Mouse (Mus musculus): ENCODE results near the gene Vmn2r90.
A peak's percentile ranks its signal among the peaks of the same experiment; 100 is the strongest.
"Not testable (repeated sequence)": the region's sequence is repeated elsewhere in the genome, so short reads cannot be mapped to it uniquely, and the experiment has no call there.

The Vmn2r90 gene

DNA sequence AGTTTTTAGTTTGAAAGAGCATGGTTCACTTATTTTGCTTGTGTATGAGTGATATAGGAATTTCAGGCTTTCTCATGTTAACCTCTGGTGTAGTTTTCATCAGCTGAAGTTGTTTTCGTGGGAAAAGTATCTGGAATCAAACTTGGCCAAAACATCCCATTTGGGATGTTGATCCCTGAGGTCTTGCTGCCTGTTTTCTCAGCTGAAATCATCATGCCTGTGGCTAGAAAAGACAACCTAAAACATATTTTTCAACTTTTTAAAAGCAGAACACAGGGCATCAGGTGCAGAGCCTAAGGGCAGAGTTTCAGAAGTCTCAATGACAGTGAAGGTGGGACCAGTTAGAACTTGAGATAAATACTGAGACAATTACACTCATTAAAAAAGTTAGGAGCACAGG, at the start of gene Vmn2r90:
Vmn2r90 (plus strand) TSS at position 301 of the 400 bp plus-strand sequence.
- no peak for DNase-seq

DNA sequence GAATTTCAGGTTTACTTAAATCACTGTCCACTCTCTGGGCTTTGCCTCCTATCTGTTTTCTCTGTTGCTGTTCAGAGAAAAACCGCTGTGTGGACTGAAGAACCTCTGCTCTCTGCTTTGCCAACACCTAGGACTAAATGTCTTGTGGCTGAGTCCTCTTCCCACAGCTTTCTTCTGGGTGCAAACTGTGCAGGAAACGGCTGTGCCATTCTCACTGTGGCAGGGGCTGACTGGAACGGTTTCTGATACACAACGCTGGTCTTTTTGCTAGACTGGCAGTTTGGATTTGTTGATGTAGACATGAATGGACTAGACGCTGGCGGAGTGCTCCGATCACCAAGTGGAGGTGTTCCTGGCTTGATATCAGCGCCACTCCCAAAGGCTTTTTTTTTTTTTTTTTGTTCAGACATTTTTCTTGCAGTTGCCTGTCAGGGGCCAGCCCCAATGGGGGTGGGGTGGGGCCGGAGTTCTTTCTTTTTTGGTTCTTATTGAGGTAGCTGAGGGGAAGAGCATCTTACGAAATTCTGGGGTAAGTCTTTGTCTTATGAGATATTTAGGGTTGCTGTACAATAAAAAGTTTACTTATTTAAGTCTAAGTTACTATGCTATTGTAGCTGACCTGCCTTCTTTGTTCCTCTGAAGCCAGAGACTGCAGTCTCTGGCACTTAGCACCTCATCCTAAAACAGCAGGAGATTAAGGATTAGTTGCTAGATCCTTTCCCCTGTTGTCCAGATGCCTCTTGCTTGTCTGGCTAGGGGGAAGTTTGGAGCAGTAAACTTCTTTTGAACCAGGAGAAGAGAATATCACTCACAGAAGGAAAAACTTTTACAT, 48.3 kb upstream of the Vmn2r90 start:
- no peak for DNase-seq

DNA sequence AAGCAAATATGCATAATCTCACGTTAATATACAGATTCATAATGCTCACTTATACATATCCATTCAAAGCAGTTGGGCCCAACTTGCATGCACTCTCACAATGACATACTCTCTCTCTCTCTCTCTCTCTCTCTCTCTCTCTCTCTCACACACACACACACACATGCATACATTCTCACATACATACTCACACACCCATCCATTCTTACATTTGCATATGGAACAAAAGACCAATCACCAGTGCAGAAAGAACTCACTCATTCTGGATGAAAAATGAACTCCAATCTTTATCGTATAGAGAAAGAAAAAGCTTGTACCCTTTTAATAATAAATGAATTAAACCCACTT, 47.7 kb upstream of the Vmn2r90 start:
- no peak for DNase-seq

DNA sequence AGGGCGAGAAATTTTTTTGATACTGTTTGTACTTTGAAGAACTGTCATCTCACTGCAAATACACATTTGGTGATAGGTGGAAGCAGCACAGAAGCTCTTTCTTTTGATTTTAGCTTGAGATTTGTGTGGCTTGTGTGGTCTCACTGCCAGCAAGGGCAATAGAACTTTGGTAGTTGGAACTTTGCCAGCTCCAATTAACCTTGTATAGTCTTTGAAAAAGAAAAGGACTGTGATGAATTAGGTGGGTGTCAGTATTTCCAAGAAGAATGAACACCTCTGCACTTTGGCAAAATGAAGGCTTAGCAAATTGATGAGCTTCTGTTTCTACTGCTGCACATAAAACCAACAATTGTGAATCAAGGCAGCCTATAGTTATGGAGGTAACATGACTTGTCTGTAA, 24.8 kb upstream of the Vmn2r90 start:
- DNase-seq = no peak

DNA sequence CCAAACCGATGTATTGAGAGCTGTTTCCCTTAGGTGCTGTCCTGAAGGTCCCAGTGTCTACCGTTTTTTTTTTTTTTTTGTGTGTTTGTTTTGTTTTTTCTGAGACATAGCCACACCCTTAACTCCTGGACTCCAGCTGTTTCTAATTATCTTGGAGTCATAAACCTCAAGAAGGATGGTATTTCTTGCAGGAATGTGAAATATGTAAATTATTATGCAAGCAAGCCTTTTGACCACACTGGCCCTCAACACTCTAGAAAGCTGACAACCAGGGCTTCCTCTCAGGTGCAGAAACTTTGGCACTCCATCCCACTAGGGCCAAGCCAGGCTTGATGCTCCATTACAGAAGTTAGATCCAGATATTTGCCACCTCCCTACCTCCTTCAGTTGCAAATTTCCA, 12.9 kb upstream of the Vmn2r90 start:
- no peak for DNase-seq

DNA sequence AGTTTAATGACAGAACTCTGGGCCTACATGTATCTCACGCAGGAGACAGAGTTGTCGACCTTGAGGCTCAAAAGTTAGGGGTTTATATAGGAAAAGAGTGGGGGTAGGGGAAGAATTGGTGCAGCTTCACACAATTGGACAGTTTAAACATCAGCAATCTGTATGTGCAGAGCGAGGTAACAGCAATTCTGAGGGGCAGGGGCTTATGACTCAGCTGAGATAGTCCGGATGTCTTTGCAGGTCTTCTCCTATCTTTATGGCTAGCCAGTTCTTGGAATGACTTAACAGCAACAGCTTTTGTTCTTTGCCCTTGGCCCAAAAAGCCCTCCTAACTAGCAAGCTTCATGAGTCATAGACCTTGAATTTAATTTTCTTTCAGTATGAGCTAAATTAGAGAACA, 28.8 kb downstream of the Vmn2r90 start:
- not testable (repeated sequence) for DNase-seq

DNA sequence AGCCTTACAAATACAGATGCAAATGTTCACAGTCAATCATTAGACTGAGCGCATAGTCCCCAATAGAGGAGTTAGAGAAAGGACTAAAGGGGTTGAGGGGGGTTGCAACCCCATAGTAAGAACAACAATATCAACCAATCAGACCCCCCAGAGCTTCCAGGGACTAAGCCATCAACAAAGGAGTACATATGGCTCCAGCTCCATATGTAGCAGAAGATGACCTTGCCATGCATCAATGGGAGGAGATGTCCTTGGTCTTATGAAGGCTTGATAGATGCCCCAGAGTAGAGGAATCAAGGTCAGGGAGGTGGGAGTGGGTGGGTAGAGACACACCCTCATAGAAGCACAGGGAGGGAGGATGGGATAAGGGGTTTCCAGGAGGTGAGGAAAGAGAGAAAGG, 35.1 kb downstream of the Vmn2r90 start:
- DNase-seq = no peak

DNA sequence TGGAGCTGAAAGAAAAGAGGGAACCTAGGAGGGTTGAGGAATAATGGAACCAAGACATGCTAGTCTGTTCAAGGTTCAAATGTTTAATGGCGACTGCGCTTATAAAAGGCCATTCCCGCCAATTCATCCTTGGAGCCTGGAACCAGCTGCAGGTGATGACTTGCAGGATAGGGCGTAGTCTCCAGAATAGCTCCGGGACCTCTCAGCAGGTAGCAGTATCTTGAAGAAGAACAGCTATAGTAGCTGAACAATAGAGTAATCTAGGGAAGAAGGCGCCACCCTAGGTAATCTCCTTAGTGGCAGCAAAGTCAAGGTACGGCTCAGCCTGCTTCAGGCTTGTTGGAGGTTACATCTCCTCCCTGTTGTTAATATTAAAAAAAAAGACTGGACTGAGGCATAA, 35.8 kb downstream of the Vmn2r90 start:
- DNase-seq = not testable (repeated sequence)

DNA sequence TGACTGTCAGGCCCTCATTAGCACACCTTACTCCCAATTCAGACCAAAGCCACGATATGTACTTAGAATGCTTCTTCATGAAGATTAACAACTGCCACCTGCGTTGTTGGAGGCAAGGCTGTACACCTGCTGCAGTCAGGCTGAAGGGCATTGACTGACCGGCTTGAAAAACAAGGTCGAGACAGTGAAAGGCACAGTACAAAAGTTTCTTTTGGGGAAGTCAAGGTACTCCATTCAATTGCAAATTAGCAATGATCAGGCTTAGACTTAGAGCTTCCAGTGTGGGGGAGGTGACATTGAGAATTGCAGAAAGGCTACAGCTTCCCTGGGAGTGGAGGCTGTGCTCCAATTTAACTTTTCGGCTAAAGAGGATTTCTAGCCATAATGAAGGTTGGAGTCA, 36.4 kb downstream of the Vmn2r90 start:
- not testable (repeated sequence) for DNase-seq

DNA sequence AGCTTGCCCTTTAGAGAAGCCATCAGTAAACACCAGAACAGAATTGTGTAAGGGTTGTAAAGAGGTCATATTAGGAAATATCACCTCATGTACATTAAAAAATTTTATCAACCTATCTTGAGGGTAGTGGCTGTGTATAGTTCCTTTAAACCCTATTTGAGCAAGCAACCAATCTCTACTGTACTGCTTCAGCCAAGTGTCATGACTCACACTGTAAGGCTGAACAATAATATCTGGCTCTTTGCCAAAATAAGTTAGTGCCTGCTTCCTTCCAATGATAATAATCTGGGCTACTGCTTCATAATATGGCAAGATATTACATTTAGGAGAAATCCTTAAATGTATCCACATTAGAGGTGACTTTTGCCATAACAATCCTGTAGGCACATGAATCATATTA, 38.0 kb downstream of the Vmn2r90 start:
- not testable (repeated sequence) for DNase-seq

DNA sequence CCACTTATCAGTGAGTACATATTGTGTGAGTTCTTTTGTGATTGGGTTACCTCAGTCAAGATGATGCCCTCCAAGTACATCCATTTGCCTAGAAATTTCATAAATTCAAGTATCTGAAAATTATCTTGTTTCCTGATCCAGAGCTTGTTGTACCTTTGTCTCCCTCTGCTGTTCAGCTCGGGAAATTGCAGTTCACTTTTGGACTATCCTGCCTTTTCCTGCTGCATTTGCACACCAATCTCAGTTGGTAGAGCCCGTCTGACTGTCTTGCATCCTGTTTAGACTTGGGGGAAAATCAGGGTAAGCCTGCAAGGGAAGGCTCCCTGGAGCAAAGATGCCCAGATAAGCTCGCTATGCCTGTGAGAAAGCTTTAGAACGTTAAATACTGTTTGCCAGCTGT, 45.8 kb downstream of the Vmn2r90 start:
- peak; percentile 25 for DNase-seq

DNA sequence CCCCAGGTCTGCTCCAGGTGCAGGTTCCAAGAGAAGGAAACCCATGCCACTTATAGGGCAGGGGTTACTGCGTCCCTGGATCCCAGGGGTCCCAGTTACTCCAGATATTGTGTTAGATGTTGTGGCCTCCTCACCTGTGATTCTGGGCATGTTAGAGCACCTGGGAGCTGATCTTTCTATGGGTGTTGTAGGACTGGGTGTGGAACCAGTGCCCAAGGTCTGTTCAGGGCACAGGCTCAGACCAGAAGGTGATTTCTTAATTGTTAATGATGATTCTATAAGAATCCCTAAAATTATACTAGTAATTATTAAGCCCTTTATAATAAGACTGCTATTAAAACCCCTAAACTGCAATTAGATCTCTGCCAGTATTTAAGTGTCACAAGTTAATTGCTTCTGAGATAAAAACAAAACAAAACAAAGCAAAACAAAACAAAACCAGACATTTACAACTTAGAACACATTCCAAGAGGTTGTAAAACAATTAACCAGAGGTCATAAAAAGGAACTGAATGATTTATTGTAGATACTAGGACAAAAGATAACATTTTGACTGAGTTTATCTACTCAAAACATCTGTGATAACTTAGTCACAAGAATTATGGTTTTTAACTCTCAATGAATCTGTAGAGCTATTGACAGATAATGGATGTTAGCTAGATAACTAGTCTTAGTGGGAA, 59.2 kb downstream of the Vmn2r90 start:
- DNase-seq = no peak

DNA sequence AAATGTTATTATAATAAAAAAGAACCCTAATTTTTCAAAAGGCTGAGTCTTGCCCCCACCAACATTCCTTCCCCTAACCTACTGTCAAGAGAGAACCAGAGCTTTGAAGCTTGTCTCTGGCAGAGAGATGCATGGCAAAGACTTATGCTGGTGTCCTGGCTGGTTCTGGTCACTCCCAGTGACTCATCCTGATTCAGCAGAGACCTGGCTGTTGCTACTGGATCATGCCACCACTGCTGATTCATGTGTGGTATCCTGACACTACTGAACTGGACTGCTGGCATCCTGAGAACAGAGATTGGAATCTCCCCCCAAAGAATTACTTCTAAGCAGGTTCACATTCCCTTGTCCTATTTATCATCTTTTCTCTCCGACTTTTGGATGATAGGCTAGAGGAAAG, 60.7 kb downstream of the Vmn2r90 start:
- DNase-seq = no peak

DNA sequence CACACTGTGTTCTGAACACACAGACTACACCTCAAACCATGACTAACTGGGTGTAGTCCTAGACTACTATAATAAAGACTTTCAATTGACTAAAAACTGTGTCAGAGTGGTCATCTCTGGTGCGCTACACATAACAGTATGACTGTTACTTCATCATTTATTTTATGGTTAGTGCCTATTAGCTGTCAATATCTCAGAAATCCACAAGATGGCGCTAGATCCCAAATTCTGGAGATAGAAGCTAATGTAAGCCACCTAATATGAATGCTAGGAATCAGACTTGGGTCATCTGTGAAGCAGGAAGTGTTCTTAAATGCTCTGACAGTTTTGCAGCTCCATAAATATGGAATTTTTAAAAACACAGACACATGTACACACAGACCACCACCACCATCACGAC, 62.9 kb downstream of the Vmn2r90 start:
- DNase-seq = no peak
